Mouse (Mus musculus) embryo, embryonic 11 days (tissue): Measurements from ENCODE around the gene Plekhj1.

Source experiments
- DNase-seq: peaks from one replicate; pipeline ENCODE4 v3.0.0-alpha.2; 2015

Gene Plekhj1

DNA sequence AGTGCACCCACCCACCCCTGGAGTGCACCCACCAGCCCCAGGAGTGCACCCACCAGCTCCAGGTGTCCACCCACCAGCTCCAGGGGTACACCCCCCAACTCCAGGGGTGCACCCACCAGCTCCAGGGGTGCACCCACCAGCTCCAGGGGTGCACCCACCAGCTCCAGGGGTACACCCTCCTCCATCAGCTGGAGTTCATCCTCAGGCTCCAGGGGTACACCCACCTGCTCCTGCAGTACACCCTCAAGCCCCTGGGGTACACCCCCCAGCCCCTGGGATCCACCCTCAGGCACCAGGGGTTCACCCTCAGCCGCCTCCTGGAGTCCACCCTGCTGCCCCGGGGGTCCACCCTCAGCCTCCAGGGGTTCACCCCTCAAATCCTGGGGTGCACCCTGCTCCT, 5.9 kb upstream of the Plekhj1 start:
- DNase-seq, result no peak

DNA sequence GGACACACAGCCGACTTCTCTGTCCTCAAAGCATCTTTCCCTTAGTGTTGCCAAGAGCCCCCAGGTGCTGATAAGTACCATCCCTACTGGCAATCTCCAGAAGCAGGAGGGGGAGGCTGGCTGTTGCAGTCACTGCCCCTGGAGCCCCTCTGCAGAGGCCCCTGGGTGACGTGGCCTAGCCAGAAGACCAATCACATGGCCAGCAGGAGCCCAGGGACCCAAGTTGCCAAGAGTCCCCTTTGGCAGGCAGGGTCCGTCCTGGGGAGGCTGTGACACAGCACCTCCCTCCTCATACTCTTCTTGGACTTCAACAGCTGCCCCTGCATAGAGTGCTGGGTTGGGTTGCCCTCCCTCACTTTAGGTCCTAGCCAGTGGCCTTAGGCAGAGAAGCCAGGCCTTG, 4.6 kb upstream of the Plekhj1 start:
- no peak for DNase-seq

DNA sequence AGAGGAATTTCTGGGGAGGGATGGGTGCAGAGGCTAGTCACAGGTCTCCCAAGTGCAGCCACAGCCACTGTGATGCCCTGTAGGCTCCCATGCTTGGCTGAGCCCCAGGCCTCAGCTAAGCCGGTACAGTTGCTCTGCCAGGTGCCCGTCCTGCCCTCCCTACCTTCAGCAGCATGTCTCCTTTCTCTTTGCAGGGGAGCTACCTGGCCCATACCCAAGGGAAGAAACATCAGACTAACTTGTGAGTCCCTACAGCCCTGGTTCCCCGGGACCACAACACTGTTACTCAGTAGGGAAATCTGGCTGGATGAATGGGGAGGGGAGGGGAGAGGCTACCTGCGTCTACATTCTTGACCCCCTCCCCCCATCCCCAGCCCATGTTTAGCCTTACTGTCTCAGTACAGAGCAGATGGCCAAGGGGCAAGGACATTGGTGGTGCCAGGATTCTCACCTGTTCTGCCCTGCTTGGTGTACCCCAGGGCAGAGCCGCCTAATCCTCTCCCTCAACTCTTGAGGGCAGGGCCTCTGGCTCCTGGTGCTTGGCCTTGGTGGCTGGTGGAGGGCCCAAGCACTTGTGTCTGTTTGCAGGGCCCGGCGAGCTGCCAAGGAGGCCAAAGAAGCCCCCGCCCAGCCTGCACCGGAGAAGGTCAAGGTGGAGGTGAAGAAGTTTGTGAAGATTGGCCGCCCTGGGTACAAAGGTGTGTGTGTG, 3.9 kb upstream of the Plekhj1 start:
- no peak for DNase-seq

DNA sequence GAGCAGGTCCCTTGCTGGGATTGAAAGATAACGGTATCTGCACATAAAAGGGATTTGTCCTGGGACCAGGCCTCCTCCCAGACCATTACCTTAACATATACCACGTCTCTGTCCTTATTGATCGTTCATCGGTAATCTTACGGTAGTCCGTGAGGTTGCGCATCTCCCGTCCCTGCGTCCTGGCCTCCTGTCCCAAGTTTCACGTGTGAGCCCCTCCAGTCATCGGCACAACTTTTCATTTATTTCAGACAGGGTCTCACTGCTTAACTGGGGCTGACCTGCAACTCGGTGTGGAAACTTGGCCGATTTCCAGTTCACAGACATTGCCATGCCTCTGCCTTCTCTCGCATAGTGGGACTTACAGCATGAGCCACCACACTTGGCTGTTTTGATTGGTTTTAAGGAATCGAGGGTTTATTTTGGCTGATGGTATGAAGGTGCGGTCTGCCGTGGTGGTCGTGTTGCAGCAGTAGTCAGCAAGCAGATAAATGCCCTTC, 692 bp upstream of the Plekhj1 start:
- no peak for DNase-seq

DNA sequence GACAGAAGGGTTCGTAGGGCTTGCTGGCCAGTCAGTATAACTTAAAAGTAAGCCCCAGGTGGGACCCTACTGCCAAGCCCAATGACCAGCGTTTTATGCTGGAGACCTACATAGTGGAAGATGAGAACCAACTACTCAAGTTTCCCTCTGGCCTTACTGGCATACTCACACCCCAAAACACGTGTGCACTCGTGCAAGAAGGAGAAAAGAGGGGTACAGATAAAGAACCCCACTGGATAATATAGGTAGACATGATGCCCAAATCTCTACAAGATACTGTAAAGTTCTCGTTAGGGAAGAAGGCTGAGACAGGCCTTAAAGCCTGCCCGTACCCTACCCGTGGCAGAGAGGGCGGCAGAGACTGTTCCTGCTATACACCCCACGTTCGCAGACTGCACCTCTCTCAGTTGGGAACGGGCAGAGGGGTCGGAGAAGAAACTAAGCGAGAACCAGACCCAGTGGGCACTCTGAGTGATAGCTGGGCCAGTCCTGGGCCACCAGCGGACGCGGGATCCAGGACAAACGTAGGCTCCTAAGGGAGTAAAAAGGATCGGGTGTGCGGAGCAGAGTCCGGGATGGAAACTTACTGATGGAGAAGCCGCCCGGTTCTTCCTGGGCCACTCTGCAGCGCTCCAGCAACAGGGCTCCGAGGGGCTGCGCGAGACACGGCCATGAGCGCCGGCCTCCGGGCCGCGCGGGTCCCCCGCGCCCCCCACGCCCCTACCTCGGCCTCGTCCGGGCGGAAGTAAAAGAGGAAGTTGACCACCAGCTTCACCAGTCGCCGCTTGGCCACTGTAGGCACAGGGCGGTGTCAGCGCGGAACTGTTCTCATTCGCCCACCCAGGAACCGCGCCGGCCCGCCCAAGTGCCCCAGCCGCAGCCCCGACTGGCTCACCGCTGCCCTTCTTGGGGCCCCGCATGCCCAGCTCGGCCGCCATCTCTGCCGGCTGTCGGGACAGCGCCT, 958 bp downstream of the Plekhj1 start:
- DNase-seq, result peak; percentile 81

DNA sequence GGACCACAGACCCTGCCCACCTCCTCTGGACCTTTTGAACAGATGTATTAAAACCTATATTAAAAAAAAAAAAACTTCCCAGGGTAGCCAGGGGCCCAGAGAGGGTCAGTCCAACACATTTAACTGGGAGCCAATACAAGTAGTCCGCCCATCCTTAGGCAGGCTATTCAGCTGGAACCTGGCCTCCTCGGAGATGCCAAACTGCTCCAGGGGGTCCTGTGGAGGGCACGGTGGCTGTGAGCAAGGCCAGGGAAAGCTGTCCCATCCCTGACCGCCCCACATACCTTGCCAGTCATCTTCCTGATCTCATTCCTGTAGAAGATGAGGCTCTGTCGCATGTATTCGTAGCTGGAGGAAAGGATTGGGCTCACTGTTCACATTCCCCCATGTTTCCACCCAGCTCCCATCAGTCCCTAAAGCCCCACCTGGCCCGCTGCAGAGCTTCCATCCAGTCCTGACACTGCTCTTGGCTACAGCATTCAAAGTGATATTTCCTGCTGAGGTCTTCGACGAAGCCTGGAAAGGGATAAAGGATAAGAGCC, 2.0 kb downstream of the Plekhj1 start:
- no peak for DNase-seq

DNA sequence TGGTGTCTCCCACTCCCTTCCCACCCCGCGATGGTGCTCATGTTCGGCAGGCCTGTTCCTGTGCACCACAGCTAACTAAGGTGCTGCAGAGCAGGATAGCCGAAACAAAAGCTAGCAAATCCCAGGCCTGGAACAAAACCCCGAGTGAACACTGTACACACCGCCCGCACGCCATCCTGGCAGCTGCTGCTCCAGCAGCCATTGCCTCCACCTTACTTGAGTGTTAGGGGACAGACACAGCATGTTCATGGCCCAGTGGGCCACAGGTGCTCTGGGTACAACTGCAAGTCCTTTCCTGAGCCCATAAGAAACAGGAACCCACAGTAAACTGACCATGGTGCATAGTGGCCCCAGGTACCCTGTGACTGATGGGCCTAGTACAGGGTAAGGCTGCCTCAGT, 3.7 kb downstream of the Plekhj1 start:
- no peak for DNase-seq

DNA sequence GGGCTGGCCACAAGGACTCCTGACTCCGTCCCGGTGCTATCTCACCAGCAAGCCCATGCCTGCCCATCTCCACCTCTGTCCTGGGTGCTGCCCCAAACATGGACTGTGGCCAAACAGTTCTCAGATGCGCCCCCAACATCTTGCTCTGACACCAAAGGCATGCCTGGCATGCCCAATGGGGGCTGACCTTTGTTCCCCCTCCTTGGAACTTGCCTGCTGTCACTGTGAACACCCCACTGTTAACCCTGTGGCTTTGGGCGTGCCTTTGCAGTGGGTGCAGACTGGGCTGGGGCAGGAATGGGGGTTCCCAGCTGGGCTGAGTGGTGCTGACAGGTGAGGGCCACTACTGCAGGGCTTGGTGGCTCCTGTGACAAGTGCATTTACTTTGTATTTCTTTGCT, 4.6 kb downstream of the Plekhj1 start:
- no peak for DNase-seq

DNA sequence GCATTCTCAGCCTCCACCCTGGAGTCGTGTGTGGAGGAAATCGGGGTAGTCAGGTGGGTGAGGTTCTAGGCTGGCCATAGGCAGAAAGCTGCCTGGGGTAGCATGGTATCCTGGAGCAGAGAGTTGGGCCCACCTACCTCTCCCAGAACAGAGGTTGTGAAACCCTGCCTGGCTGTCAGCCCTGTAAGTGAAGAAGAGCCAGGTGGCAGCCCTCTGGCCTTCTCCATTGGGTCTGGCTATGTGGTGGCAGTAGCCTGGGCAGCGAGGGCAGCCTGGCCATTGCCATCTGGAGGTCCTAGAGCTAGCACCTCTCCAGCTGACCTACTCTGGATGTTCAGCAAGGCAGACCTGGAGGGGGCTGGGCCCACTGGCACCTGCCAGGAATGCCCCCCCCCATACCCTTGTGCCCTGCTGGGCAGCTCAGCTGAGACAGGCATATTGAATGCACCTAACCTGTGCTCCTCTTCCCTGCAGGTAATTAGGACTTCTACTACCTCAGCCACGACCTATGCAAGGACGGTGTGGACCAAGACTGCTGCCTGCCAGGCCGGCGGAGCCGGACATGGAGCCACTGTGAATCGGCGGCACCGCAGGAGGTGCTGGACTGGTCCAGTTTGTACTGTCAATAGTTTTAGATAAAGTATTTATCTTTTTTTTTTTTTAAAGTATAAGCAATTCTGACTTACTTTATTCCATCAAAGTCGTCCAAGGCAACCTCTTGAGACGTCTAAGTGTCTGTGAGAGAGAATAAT, 5.2 kb downstream of the Plekhj1 start:
- DNase-seq, result no peak

DNA sequence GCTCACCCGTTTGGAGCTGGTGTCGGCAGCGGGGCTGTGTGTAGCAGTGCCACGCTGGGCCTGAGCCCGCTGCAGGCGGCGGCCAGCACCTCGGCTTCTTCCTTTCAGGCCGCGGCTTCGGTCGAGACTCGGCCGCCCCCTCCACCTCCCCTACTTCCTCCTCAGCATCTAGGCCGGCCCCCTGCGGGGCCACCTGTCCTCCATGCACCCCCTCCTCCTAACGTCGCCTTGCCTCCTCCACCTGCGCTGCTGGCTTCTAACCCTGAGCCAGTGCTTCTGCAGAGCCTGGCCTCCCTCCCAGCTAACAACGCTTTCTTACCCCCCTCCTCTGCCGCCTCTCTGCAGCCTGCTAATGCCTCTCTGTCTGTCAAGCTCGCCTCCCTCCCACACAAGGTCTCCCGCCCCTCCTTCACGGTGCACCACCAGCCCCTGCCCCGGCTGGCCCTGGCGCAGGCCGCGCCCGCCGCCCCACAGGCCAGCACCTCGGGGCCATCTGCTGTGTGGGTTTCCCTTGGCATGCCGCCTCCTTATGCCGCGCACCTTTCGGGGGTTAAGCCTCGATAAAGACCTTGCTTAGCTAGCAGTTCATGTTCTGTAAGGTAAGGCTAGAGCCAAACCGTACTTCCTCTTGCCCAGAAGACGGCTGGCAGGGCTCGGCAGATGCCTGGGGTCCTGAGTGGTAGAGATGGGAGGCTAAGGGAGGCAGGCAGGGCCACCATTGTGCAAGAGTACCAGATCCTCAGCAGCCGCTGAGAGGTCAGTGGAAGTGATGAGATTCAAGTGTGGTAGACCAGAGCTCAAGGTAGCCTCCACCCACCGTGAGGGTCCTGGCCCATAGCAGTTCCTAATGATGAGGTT, 6.0 kb downstream of the Plekhj1 start:
- no peak for DNase-seq

DNA sequence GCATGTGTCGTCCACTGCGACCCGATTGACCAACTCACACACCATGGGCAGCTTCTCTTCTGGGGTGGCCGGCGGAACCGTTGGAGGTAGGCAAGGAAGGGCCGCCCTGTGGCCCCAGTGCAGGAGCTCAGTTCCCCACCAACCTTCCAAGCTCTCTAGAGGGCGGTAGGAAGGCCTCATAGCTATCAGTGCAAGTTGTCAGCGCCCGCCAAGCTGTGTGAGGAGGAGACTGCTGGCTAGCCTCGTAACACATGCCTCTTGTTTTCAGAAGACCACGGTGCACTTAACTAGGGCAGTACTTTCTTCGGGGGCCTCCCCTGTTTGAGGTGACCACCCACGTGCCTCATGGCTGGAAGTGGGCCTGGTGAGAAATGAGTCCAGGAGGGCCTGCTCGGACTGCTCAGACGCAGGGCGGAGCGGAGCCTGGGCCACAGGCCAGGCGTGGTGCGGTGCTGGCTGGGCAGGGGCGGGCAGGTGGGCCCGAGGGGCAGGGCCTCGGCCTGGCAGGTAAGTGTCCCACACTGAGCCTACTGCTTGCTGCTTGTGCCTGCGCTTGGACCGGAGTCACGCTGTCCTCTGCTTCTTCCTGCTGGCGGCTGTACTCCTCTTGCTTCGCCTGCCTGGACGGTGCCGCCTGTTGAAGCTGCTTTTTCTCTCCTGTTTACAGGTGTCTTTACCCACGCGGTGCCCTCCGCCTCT, 6.8 kb downstream of the Plekhj1 start:
- no peak for DNase-seq

DNA sequence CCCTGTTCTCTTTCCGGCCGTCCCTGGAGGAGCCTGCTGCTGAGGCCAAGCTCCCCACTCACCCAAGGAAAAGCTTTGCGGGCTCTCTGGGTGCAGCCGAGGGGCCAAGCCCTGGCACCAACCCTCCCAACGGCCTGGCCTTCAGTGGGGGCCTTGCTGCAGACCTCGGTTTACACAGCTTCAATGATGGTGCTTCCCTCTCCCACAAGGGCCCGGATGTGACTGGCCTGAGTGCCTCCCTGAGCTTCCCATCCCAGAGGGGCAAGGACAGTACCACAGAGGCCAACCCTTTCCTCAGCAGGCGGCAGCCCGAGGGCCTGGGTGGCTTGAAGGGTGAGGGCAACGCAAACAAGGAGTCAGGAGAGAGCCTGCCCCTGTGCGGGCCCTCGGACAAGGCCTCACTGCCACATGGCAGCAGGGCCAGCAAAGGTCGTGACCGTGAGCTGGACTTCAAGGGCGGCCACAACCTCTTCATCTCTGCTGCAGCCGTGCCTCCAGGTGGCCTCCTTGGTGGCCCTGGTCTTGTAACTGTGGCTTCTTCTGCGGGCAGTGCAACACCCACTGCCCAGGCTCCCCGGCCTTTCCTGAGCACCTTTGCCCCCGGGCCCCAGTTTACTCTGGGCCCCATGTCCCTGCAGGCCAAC, 7.5 kb downstream of the Plekhj1 start:
- DNase-seq, result no peak

DNA sequence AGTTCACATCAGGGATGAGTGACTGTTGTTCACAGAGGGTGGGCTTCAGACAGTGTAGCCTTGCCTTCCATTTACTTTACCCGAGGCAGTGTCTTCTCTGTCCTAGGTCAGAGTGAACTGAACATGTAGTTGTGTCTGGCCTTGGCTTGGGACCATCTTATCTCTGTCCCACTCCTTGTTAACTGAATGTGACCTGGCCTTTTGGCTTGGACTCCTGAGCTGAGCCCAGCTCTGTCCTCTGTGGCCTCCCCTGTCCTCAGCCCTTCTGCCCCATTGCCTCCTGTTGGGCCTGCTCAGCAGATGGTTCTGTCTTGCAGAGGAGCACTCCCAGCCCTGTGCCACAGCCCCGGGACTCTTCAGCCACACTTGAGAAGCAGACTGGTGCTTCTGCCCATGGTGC, 10.9 kb downstream of the Plekhj1 start:
- no peak for DNase-seq

DNA sequence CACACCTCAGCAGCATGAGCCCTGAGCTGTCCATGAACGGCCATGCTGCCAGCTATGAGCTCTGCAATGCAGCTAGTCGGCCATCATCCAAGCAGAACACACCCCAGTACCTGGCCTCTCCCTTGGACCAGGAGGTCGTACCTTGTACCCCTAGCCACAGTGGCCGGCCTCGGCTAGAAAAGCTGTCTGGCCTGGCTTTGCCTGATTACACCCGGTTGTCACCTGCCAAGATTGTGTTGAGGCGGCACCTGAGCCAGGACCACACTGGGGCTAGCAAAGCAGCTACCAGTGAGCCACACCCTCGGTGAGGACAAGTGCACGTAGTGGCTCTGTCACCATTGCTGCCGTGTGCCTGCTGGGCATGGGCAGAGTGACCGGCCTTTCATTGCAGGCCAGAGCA, 12.5 kb downstream of the Plekhj1 start:
- no peak for DNase-seq

DNA sequence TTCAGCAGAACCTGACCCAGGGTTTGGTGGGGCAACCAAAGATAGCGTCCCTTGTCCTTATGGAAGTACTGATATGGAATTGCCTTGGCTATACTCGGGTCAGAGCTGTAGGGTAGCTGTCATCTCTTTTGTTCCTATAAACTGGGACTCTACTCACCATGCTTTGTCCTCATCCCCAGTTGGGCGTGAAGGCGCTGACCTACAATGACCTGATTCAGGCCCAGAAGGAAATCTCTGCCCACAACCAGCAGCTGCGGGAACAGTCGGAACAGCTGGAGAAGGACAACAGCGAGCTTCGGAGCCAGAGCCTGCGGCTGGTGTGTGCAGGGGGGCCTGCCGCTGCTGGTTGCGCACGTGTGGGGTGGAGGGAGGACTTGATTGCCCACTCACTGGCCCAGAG, 13.6 kb downstream of the Plekhj1 start:
- DNase-seq, result no peak

DNA sequence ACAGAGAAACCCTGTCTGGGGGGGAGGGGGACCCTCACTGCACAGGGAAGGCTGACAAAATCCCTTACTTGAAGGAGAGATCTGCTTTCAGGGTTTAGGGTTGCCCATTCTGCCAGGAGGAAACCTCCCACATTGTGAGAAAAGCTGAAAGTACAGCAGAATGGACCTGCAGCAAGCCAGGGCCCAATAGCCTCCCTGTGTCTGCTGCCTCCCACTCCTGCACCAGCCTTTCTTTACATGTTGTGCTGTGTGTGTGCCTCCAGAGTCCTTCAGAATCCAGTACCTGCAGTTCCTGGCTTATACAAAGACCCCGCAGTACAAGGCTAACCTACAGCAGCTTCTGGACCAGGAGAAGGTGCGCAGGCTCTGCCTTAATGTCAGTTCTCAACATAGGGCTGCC, 14.1 kb downstream of the Plekhj1 start:
- no peak for DNase-seq

DNA sequence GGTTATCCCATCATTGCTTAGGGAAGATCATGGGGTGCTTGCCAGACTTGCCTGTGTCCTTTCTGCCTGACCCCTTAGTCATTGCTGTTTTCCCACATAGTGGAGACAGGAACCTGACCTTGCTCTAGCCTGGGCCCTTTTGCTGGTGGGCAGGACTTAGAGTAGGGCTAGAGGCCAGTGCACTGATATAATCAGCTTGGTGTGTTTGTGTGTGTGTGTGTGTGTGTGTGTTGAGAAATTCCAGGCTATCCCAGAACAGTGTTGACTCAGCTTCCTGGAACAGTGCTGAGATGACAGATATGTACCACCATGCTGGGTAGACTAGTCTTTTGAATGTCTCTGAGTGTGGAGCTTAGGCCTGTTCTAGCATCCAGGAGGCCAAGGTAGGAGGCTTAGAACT, 18.9 kb downstream of the Plekhj1 start:
- no peak for DNase-seq

DNA sequence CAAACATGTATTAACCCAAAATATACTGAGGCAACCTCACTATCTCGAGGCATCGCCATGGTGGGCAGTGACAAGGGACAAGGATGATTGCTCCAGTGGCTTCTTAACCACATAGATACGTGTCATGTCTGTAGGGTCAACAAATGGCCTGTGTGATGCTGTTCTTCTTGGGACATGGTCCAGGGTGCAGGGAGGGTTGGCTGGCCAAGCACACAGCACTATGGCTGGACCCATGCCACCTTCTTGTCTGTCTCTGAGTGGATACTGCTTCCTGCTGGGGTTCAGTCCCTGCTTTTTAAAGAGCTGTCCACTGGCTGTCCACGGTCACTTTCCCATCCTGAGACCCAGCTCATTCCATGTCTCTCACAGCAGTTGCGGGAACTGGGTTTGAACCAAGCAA, 21.3 kb downstream of the Plekhj1 start:
- DNase-seq, result no peak

DNA sequence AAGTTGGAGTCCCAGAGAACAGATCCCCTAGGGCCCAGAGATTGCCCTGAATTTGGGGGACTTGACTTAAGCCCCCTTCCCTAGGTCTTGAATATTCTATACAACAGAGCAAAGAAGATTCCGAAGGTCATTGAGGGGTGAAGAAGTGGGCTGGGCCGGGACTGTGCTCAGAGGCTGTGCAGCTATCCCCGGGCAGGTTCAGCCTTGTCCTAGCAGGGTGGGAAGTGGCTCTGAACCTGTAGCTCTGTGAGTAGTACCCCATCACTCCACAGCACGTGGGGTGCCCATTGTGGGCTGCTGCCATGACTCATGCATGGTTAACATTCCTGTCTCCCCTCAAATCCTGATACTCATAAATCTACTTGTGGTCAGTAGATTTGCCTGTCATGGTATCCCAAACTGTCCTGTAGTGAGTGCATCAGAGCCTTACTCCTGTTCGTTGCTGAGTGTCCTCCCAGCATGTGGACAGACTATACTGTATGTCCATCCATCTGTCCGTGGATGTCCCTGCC, 22.0 kb downstream of the Plekhj1 start:
- no peak for DNase-seq

DNA sequence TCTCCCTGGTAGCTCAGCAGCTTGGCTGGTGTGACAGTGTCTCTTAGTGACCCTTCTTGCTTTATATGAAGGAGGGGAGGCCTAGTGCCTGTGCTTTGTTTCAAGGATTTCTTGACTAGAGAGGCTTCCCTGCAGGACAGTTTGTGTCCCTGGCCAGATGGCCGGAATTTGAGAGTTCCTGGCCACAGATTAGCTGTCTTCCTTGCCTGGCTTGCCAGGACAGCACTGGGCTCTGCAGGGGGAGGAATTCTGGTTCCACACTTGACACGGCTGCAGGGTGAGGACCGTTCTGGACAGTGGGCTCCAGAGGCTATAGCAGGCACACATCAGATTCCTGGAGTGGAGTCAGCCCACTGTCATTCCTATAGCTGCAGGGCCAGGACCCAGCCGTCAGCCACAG, 22.7 kb downstream of the Plekhj1 start:
- no peak for DNase-seq

DNA sequence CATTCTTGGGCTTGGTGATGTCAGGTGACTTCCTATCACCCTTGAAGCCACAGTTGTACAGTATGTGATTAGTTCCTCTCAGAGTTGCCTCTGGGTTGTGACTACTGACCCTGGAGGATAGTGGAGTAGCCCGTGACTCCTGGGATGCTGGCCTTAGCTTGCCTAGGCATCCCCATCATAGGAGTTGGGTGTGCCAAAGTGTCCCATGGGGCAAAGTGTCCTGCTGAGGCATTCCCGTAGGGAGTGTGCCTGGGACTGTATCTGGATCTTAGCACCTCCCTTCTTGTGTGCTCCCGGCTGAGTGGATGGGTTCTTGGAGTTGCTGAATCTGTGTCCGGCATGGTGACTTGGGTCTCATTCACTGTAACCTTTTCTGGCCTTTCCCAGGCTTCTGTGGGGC, 23.4 kb downstream of the Plekhj1 start:
- no peak for DNase-seq
